Mouse (Mus musculus) kidney, adult 2 months (tissue): Measurements from ENCODE around the gene Pdlim1. TPM values are rescaled to one million over a fixed set of nuclear protein-coding genes. Genes with fewer than 3 reads are reported as not detected.

Experiments used
- DNase-seq: peaks from one replicate; pipeline ENCODE4 v3.0.0; 2021
- H3K27ac ChIP-seq: fragments of 200-500 bp; 2 replicates; pipeline ENCODE4 v1.5.1; 2012; ENCODE audit warnings: low read depth, low read length, control low read depth, inconsistent platforms; ENCODE audit not compliant: insufficient read depth
- H3K27me3 ChIP-seq: fragments of 200-500 bp; replicated peaks from 2 replicates; pipeline ENCODE4 v1.6.1; 2012; ENCODE audit warnings: mild to moderate bottlenecking, moderate library complexity, low read length, inconsistent platforms; ENCODE audit not compliant: control insufficient read depth, insufficient read depth
- H3K36me3 ChIP-seq: fragments of 200-500 bp; 2 replicates; pipeline ENCODE4 v1.6.1; 2012; ENCODE audit warnings: mild to moderate bottlenecking, moderate library complexity, low read length, inconsistent platforms; ENCODE audit not compliant: control insufficient read depth, insufficient read depth
- H3K4me1 ChIP-seq: fragments of 200-500 bp; 2 replicates; pipeline ENCODE4 v1.6.1; 2011; ENCODE audit warnings: low read length; ENCODE audit not compliant: control insufficient read depth, insufficient read depth
- H3K4me3 ChIP-seq: fragments of 200-500 bp; 2 replicates; pipeline ENCODE4 v1.5.1; 2011; ENCODE audit warnings: mild to moderate bottlenecking, low read depth, low read length, control low read depth; ENCODE audit not compliant: insufficient read depth
- CTCF ChIP-seq: fragments of 200-500 bp; conservative IDR thresholded peaks from 2 replicates; pipeline ENCODE4 v1.5.1; 2011; ENCODE audit warnings: low read depth, mild to moderate bottlenecking, control low read depth, low read length, moderate library complexity, mixed read lengths; ENCODE audit not compliant: insufficient read depth, insufficient read length
- POLR2A ChIP-seq: fragments of 200-500 bp; IDR thresholded peaks from one replicate; pipeline ENCODE4 v1.6.1; 2011; ENCODE audit warnings: low read depth, low read length, control low read depth
- WGBS: fragments of 180-500 bp; shearing (Covaris S2); methylation state at CpG from one replicate; pipeline ENCODE4 v1.1.7; 2018; 5-methylcytosine and 5-hydroxymethylcytosine counted together
- polyA plus RNA-seq: library from polyadenylated mRNA; depleted of rRNA; stranded (reverse); fragments of >200 nt; gene quantifications from 2 replicates; pipeline ENCODE4 v1.2.3, GENCODE M21; 2012

The Pdlim1 gene
- polyA plus RNA-seq, 1 experiment, result 25.7 TPM

GRCm38 (mm10) chr19:40298574-40298973 lies 26.9 kb upstream of the Pdlim1 start:
- Histone ChIP-seq H3K4me1 (no peaks in the 10 kb centered on the region), H3K4me3 (no peak overlapping the region), H3K27me3 (no peaks in the 10 kb centered on the region), H3K36me3 (peaks cover 2% of the 10 kb centered on the region), H3K27ac (no peak overlapping the region)
- 85% methylated on average over 2 of the region's 2 CpGs for WGBS
- no peak for DNase-seq
- TF ChIP-seq POLR2A (no peak), CTCF (no peak)

DNA sequence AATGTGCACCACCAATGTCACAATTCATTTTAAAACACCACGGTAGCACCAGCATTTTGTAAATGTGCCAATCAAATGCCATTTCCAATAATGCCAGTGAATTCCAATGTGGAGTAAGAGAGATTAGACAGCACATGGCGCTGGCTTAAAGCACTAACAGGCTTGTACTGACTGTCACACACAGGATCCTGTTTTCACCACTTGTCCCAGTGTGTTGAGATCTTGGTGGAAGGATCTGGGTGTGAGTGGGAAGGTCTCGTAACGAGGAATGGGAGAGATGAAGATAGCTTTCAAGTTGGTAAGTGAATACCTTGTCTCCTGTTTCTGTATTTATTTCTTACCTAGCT lies 26.1 kb upstream of the Pdlim1 start:
- Histone ChIP-seq H3K27me3 (no peaks in the 10 kb centered on the region), H3K27ac (no peak overlapping the region), H3K4me3 (no peak overlapping the region), H3K4me1 (no peaks in the 10 kb centered on the region), H3K36me3 (peaks cover 2% of the 10 kb centered on the region)
- 76% methylated on average over 4 of the region's 4 CpGs for WGBS
- TF ChIP-seq POLR2A, result no peak
- TF ChIP-seq CTCF, result no peak
- no peak for DNase-seq

DNA sequence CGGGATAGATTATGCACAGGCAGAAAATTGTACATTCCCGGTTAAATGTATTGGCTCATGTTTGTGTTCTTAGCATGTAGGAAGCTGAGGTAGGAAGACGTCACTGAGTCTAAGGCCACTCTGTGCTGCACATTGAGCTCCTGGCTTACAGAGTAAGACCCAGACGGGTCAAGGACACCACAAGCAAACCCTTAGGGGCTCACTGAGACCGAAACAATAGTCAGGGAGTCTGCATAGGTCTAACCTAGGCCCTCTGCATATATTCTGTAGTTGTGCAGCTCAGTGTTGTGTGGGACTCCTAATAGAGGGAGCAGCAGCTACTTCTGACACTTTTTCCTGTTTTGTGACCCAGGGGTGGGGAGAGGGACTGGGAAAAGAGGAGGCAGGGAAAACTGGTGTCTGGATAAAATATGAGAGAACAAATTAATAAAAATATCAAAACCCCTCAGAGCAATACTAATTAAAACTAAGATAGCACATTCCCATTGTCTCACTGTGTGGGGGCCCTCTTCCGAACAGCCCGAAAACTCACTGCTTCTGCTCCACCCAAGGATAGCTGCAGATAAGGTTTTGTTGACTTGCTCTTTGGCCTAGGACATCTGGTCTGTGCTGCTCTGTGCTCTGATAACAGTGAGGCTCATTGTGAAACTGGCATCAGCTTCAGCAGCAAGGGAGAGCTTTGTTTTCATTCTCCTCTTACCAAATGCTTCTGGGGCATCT lies 25.6 kb upstream of the Pdlim1 start:
- Histone ChIP-seq H3K4me1 (no peaks in the 10 kb centered on the region), H3K4me3 (no peak overlapping the region), H3K36me3 (peaks cover 2% of the 10 kb centered on the region), H3K27me3 (no peaks in the 10 kb centered on the region), H3K27ac (no peak overlapping the region)
- WGBS, result 85% methylated on average over 7 of the region's 7 CpGs
- TF ChIP-seq POLR2A, result no peak
- no peak for TF ChIP-seq CTCF
- peak; percentile 31 for DNase-seq

DNA sequence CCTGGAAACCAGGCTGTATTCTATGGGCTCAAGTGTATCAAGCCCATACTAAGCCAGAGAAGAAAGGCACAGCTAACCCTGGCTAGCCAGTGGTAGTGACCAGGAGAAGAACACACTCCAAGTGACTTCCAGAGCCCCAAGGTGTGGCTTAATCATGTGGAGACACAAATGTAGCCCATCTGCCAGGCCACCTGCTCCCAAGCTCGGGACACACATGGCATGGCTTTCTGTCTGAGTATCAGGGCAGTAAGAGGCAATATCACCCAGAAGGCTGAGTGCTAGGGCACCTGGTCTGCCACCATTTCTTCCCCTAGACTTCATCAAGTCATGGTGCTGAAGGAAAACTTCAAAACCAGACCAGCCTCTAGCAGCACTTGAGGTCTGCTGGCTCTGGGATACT lies 22.6 kb upstream of the Pdlim1 start:
- 63% methylated on average over 1 of the region's 1 CpGs for WGBS

GRCm38 (mm10) chr19:40293791-40294190 lies 22.1 kb upstream of the Pdlim1 start:
- H3K36me3 ChIP-seq, result peaks cover 2% of the 10 kb centered on the region
- TF ChIP-seq POLR2A (no peak), CTCF (no peak)
- no peak overlapping the region for H3K27ac ChIP-seq
- no peak for DNase-seq
- no peaks in the 10 kb centered on the region for H3K4me1 ChIP-seq
- 97% methylated on average over 6 of the region's 6 CpGs for WGBS
- H3K4me3 ChIP-seq, result no peak overlapping the region
- H3K27me3 ChIP-seq, result no peaks in the 10 kb centered on the region

More for the DNA sequence above, 22.6 kb upstream of the Pdlim1 start:
- H3K36me3 ChIP-seq, result peaks cover 2% of the 10 kb centered on the region
- DNase-seq, result no peak
- H3K4me1 ChIP-seq, result no peaks in the 10 kb centered on the region
- no peak overlapping the region for H3K4me3 ChIP-seq
- no peak overlapping the region for H3K27ac ChIP-seq
- TF ChIP-seq CTCF (no peak), POLR2A (no peak)
- H3K27me3 ChIP-seq, result no peaks in the 10 kb centered on the region

- TF ChIP-seq POLR2A (no peak), CTCF (no peak)
Measured at GRCm38 (mm10) chr19:40290099-40290724, 18.6 kb upstream of the Pdlim1 start.

DNA sequence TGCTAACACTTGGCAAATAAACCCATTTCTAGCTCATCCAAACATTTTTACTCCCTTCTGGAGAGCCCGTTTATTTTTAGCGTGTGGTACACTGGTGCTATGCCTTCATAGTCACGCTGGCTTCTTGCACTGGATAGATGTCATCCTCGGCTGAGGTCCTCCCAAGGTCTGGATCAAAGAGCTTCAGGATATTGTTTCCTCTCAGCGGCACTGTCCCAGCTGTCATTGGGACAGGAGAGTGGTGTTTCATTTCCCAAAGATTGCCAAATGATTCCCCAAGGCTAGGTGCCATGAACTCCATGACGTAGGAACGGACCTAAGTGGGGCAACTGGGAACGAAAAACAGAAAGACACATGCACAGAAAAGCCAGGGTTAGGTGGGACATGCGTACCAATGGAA lies 16.8 kb upstream of the Pdlim1 start:
- TF ChIP-seq POLR2A (no peak), CTCF (no peak)
- no peaks in the 10 kb centered on the region for H3K27me3 ChIP-seq
- H3K27ac ChIP-seq, result no peak overlapping the region
- no peak for DNase-seq
- WGBS, result 81% methylated on average over 9 of the region's 9 CpGs
- no peaks in the 10 kb centered on the region for H3K4me1 ChIP-seq
- H3K36me3 ChIP-seq, result no peaks in the 10 kb centered on the region
- H3K4me3 ChIP-seq, result no peak overlapping the region

More at GRCm38 (mm10) chr19:40290099-40290724, 18.6 kb upstream of the Pdlim1 start:
- WGBS, result 91% methylated on average over 6 of the region's 6 CpGs
- Histone ChIP-seq H3K4me3 (no peak overlapping the region), H3K27me3 (no peaks in the 10 kb centered on the region), H3K27ac (no peak overlapping the region), H3K36me3 (no peaks in the 10 kb centered on the region), H3K4me1 (no peaks in the 10 kb centered on the region)
- DNase-seq, result no peak
